Mouse (Mus musculus) ES-CJ7 (cell line): ENCODE data around the gene Parva.

Experiments used
- DNase-seq: peaks from one replicate; pipeline ENCODE4 v3.0.0; 2011; ENCODE audit warnings: low read depth, low spot score

Parva gene

DNA sequence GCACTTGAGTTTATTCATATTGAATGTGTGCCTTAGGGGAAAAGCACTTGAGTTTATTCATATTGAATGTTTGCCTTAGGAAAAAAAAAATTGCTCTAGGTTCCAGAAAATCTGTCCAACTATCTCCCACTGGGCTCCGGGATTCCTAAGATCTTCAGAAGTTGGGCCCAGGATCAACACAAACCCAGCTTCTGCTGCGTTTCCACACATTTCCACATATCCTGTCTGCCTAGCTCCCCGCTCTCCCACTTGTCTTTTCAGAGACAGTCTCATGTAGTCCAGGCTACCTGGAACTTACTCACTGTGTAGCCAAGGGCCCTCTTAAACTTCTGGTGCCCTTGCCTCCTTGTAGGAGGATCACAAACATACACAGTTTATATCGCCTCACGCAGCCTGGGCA is 175.7 kb downstream of the Parva start:
- no peak for DNase-seq

DNA sequence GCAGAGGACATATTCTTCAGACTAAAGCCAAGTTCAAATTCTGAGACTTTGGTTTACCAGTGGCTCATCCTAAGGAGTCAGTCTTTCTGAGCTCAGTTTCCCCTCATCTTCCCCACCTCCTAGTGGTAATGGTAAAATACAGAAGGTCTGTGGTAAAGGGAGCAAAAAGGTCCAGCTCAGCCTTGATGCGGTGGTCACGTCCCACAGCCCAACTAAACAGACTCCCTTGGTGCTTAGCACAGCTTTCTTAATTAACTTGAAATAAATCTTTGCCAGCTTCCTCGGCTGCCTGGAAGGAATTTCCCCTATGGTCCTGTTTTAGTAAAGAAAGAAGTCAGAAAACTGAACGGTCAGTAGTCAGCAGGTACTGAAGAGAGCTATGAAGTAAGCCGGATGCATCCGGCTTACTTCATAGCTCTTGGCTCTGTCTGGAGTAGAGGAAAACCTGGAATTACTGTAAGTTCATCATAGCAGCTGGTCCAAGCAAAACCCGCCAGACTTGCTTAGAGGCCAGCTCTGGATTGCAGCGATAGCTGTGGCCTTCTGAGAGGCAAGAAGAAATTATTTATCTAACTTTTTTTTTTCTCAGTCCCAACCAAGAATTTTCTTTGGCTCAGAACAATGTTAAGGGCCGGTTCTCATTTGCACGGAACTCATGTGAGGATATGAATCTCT is 176.3 kb downstream of the Parva start:
- no peak for DNase-seq

GRCm38 (mm10) chr7:112604209-112604608 is 176.9 kb downstream of the Parva start:
- no peak for DNase-seq

- DNase-seq, result no peak
These were observed 186.9 kb downstream of the Parva start for GRCm38 (mm10) chr7:112614046-112614790.

- peak; percentile 9 for DNase-seq
These were observed 187.7 kb downstream of the Parva start for GRCm38 (mm10) chr7:112614791-112615668.

- no peak for DNase-seq
These were observed 193.2 kb downstream of the Parva start for GRCm38 (mm10) chr7:112620322-112621179.

GRCm38 (mm10) chr7:112627481-112627880 is 200.2 kb downstream of the Parva start:
- no peak for DNase-seq

- DNase-seq, result no peak
These were observed 207.4 kb downstream of the Parva start for GRCm38 (mm10) chr7:112634505-112635213.

GRCm38 (mm10) chr7:112635936-112636335 is 208.6 kb downstream of the Parva start:
- DNase-seq, result peak; percentile 37
